21 mouse cellular contexts compared by ENCODE assay signal in the genomic region with DNA sequence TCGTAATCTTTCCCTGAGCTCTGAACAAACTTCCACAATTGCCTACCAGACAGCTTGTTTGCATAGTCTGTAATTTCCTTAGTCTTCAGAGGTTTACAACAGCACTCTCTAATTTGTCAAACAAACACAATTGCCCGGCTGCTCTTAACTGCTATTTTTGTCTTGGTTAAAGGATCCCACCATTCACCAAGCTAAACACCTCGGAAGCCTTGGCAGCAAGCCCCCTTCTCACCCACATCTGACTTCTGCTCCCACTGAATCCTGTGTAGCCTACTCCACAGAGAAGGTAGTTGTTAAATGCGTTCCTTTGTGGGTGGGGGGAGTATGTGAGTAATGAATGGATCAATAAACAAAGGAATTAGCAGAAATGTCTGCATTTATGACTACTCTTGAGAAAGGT. TPM values are rescaled to one million over a fixed set of nuclear protein-coding genes. Genes with fewer than 3 reads are reported as not detected.
"Had no signal": no experiment of that assay in that cellular context is flagged by ENCODE, and none has a peak within 500 bp of the region (broad histone marks: within the 10 kb centered on the region; RNA-seq: fewer than 3 reads in every experiment).

No protein-coding gene starts in this region.

- H3K27me3 ChIP-seq: liver, embryonic 15.5 days; midbrain, embryonic 15.5 days; neural tube, embryonic 12.5 days had no signal

- DNase-seq: kidney, adult 8-10 months; kidney, postnatal 36 days; lung, adult 2 months; lung, postnatal 36 days; retina, postnatal 1 day; right cerebral cortex, postnatal 4 days; spleen, adult 18-20 months; thymus, adult 2 months; thymus, postnatal 25 days had no signal

- ATAC-seq: lung, postnatal 0 days; midbrain, embryonic 15.5 days had no signal

- H3K9me3 ChIP-seq: limb, embryonic 10.5 days; liver, embryonic 15.5 days; midbrain, embryonic 10.5 days; midbrain, embryonic 15.5 days; neural tube, embryonic 12.5 days had no signal

- H3K36me3 ChIP-seq: limb, embryonic 10.5 days; liver, embryonic 15.5 days; midbrain, embryonic 10.5 days; midbrain, embryonic 15.5 days; neural tube, embryonic 12.5 days had no signal

- H3K27ac ChIP-seq: kidney, postnatal 0 days; layer of hippocampus, adult 2 months; limb, embryonic 10.5 days; liver, embryonic 15.5 days; midbrain, embryonic 10.5 days; midbrain, embryonic 15.5 days; neural tube, embryonic 12.5 days had no signal

- H3K4me2 ChIP-seq: liver, embryonic 11.5 days; liver, embryonic 15.5 days; midbrain, embryonic 15.5 days; neural tube, embryonic 12.5 days had no signal

- H3K9ac ChIP-seq: liver, embryonic 15.5 days; midbrain, embryonic 15.5 days; neural tube, embryonic 12.5 days had no signal

- H3K4me3 ChIP-seq: layer of hippocampus, adult 2 months; limb, embryonic 10.5 days; liver, embryonic 15.5 days; midbrain, embryonic 10.5 days; midbrain, embryonic 15.5 days; neural tube, embryonic 12.5 days had no signal

- H3K4me1 ChIP-seq: liver, embryonic 15.5 days; midbrain, embryonic 10.5 days; midbrain, embryonic 15.5 days; neural tube, embryonic 12.5 days had no signal

RNA-seq across cellular contexts. Expression of a gene that starts 59.8 kb away (rescaled TPM):
- total RNA-seq: monocyte, adult 5-6 weeks; neutrophil, adult 5-6 weeks had no signal
- polyA plus RNA-seq: testis, adult 2 months had no signal
